Mouse (Mus musculus) embryo, embryonic 10 days (tissue): Measurements from ENCODE around the gene Nrip2.

Experiments
- DNase-seq: peaks from one replicate; pipeline ENCODE4 v3.0.0-alpha.2; 2015; ENCODE audit warnings: low spot score

Gene Nrip2

GRCm38 (mm10) chr6:128437731-128438316 lies 38.7 kb downstream of the Nrip2 start:
- peak; percentile 81 for DNase-seq

DNA sequence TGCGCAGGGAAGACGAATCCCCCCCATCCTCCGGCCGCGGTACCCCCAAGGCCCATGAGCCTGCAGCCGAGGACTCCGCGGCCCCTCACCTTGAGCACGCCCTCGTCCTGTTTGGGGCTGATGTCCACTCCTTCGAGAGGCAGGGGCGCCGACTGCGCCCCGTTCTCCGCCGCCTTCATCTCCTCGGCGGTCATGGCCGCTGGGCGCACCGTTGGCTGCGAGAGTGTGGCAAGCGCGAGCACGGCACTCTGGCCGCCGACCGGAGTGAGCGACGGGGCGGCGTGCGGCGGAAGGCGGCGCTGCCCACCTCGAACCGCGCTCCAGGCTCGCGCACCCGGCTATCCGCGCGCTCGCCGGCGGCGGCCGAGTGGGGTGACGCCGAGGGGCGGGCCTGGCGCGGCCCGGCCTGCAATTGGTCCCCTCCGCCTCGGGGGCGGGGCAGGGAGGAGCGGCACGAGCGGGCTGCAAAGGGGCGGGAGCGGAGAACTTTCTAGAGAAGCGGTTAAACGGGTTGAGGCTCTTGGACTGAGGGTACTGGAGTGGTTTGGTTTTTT lies 39.3 kb downstream of the Nrip2 start, which contains the start of gene Fkbp4:
Fkbp4 (minus strand) TSS at position 361 of the 554 bp plus-strand sequence.
- peak; percentile 92 for DNase-seq

GRCm38 (mm10) chr6:128438871-128439341 lies 39.8 kb downstream of the Nrip2 start:
- peak; percentile 23 for DNase-seq

- no peak for DNase-seq
These were observed 41.1 kb downstream of the Nrip2 start for GRCm38 (mm10) chr6:128440238-128440637.

GRCm38 (mm10) chr6:128445761-128446535 lies 46.9 kb downstream of the Nrip2 start:
- peak; percentile 88 for DNase-seq

DNA sequence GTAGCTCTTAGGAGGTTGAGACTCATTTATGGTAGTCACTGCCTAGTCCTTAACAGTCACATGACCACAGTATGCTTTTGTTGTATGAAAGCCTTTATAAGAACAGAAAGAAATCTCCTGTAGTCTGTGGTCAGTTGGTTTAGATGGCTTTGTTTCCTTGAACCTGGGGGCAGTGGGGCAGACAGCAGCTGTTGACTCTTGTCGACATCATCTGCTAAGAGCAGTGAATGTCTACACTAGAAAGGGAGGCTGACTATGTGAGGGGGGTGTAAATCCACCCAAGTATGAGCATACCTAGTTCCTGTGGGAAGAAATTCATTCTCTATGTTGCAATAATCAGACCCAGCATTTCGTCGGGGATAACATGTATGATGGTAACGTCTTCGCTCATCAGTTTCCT lies 48.0 kb downstream of the Nrip2 start:
- DNase-seq: no peak

GRCm38 (mm10) chr6:128455835-128456605 lies 56.9 kb downstream of the Nrip2 start:
- DNase-seq: no peak

- DNase-seq: no peak
These were observed 58.1 kb downstream of the Nrip2 start for GRCm38 (mm10) chr6:128457186-128457585.

DNA sequence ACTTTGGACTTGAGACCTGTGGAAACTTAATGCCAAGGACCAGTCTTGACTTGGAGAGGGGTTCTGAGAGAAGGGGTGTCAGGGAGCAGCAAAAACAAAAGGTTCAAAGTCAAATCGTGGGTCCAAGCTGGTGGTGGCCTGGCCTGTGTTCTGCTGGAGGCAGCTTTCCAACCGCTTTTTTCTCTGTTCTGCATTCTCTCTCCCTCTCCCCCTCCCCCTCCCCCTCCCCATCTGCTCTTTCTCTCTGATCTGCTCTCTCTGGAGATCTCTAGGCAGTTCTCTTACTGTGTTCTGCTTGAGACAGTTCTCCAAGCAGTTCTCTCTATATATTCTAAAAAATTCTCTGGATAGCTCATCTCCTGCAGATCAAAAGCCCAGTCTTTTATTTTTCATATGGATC lies 61.2 kb downstream of the Nrip2 start:
- no peak for DNase-seq

DNA sequence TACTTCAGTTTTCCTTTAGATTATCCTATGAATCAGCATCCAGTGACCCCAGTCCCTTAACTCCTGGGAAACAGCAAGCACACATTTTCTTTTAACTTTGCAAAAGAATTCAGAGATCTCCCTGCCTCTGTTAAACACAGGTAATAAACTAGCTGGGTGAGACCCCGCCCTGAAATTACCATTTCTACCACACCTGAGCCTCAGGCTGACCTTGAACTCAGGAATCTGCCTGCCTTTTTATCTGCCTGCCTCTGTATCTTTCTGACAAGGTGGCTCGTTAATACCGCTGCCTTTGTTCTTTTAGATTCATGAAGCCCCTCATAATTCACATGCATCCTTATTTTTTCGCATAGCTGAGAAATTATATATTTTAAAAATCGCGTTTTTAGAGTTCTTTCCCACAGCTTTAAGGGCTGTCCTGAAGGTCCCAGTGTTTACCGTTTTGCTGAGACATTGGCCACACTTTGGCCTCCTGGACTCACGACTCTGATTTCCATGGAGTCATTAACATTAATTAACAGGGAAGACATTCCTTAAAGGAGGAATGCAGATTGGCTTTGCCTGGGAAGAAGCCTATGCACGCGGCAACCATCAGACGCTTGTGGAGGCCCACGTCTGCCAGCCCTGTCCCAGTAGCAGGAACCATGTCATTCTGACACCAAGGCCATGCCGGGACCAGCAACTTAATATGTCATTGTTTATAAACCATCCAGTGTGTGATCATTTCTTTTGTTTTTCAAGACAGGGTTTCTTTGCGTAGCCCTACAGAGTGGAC lies 61.8 kb downstream of the Nrip2 start:
- no peak for DNase-seq

- DNase-seq: no peak
These were observed 62.5 kb downstream of the Nrip2 start for GRCm38 (mm10) chr6:128461606-128462005.

- DNase-seq: no peak
These were observed 65.9 kb downstream of the Nrip2 start for GRCm38 (mm10) chr6:128464996-128465395.
